Mouse (Mus musculus) urinary bladder, postnatal 36 days (tissue): ENCODE measurements around the gene Ccl24.

Experiments used
- DNase-seq, 2 experiments: peaks; one replicate each; pipeline ENCODE4 v3.0.0; 2022; ENCODE audit warnings: low spot score in 2 of 2, mixed read lengths in 1 of 2

Gene Ccl24

GRCm38 (mm10) chr5:135544865-135545797 lies 27.7 kb downstream of the Ccl24 start, which contains the start of gene Hip1:
TSS of gene Hip1 (minus strand) at chr5:135545120.
- DNase-seq: peak; percentile 98 to 100

- DNase-seq: no peak
These were observed 28.8 kb downstream of the Ccl24 start for GRCm38 (mm10) chr5:135544032-135544558.

GRCm38 (mm10) chr5:135537794-135538214 lies 35.0 kb downstream of the Ccl24 start:
- no peak for DNase-seq

GRCm38 (mm10) chr5:135537326-135537725 lies 35.5 kb downstream of the Ccl24 start:
- no peak for DNase-seq

- no peak for DNase-seq
These were observed 37.0 kb downstream of the Ccl24 start for GRCm38 (mm10) chr5:135535867-135536266.

GRCm38 (mm10) chr5:135533431-135533830 lies 39.4 kb downstream of the Ccl24 start:
- peak; percentile 24 to 76 for DNase-seq

GRCm38 (mm10) chr5:135531306-135531845 lies 41.5 kb downstream of the Ccl24 start:
- no peak for DNase-seq

- DNase-seq: no peak
These were observed 42.9 kb downstream of the Ccl24 start for GRCm38 (mm10) chr5:135529964-135530363.

- DNase-seq: no peak
These were observed 43.5 kb downstream of the Ccl24 start for GRCm38 (mm10) chr5:135529310-135529709.

- no peak for DNase-seq
These were observed 44.9 kb downstream of the Ccl24 start for GRCm38 (mm10) chr5:135527986-135528385.

- no peak for DNase-seq
These were observed 47.9 kb downstream of the Ccl24 start for GRCm38 (mm10) chr5:135524660-135525560.

- DNase-seq: no peak
These were observed 48.8 kb downstream of the Ccl24 start for GRCm38 (mm10) chr5:135524087-135524486.

- DNase-seq: peak in 1 of 2 experiments; percentile 25
These were observed 50.6 kb downstream of the Ccl24 start for GRCm38 (mm10) chr5:135522111-135522722.
